Mouse (Mus musculus) Patski (cell line): ENCODE data around the gene Sidt1. TPM values are rescaled to one million over a fixed set of nuclear protein-coding genes. Genes with fewer than 3 reads are reported as not detected.
"Not testable (repeated sequence)": the region's sequence is repeated elsewhere in the genome, so short reads cannot be mapped to it uniquely, and the experiment has no call there.

Source experiments
- ATAC-seq: fragments of 100-300 bp; one replicate; pipeline ENCODE4 v1.8.0; 2021
- CTCF ChIA-PET: fragments of 350-600 bp; sonication (Branson Sonifier 250); formaldehyde crosslinking; loops from one replicate; lab custom pipeline; 2022; ENCODE audit warnings: inconsistent platforms; lab: Charles Lee
- POLR2A ChIA-PET: fragments of 350-600 bp; sonication (Branson Sonifier 250); formaldehyde crosslinking; loops from one replicate; lab custom pipeline; 2022; ENCODE audit warnings: antibody characterized with exemption, inconsistent platforms; lab: Charles Lee
- DNase-seq: peaks from one replicate; pipeline ENCODE4 v3.0.0-alpha.2; 2011; ENCODE audit warnings: low read depth, low spot score
- H3K27me3 ChIP-seq: fragments of 371-371 bp; one replicate; pipeline ENCODE4 v1.5.1; 2021
- CTCF ChIP-seq: fragments of 100-300 bp; IDR thresholded peaks from one replicate; pipeline ENCODE4 v1.5.1; 2021
- in situ Hi-C: fragments of 300-500 bp; cut with MboI; formaldehyde crosslinking; loops from 3 replicates; pipeline ENCODE4 v1.11.1; 2018; ENCODE audit warnings: low pct_unique_long_range_greater_than_20kb, mixed read lengths
- polyA plus RNA-seq: library from polyadenylated mRNA; unstranded; gene quantifications from one replicate; pipeline ENCODE4 v1.2.3, GENCODE M21; 2021

Gene Sidt1
- polyA plus RNA-seq, 1 experiment from 2014 or later, result not detected

DNA sequence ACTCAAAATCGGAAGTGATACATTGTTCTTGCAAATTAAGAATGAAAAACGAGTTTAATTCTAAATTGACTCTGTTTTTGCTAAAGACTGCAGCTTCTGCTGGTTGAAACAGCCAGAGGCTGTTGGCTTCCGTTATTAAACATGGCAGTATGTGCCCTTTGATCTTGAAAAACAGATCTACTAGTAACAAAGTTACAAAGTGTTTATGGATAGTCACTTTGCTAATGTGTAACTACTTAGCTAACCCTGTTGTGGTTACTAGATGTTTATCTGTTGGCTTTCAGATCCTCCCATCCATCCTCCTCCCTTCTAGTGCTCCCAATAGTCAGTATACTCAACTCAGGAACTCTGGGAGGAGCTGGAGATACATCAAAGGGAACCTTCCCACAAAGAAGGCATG lies 27.4 kb downstream of the Sidt1 start:
- ChIA-PET POLR2A (no interaction called here), CTCF (interaction anchor here (1.2 kb wide), 1 partner anchor 18 kb away, joined by 3 read pairs; no protein-coding TSS in a partner anchor)
- no peak for ATAC-seq
- no peak for TF ChIP-seq CTCF
- H3K27me3 ChIP-seq, result peaks cover 7% of the 10 kb centered on the region
- no peak for DNase-seq
- in situ Hi-C loops, result no loop called here

DNA sequence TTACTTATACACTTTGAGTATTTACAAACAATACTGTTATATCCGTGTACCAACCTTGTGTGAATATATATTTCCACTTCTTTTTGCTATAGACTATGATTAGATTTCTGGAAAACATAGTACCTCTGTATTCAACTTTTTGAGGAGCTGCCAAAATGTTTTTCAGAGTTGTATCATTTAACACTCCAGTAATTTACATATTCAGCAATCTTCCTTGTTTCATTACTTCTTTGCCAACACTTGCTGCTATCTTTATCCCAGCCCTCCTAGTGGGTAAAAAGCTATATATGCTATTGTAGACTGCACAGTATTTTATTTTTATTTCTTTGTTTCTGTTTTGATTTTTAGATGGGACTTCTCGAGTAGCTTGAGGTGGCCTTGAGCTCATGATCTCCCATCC lies 29.2 kb downstream of the Sidt1 start:
- in situ Hi-C loops, result no loop called here
- no peak for ATAC-seq

DNA sequence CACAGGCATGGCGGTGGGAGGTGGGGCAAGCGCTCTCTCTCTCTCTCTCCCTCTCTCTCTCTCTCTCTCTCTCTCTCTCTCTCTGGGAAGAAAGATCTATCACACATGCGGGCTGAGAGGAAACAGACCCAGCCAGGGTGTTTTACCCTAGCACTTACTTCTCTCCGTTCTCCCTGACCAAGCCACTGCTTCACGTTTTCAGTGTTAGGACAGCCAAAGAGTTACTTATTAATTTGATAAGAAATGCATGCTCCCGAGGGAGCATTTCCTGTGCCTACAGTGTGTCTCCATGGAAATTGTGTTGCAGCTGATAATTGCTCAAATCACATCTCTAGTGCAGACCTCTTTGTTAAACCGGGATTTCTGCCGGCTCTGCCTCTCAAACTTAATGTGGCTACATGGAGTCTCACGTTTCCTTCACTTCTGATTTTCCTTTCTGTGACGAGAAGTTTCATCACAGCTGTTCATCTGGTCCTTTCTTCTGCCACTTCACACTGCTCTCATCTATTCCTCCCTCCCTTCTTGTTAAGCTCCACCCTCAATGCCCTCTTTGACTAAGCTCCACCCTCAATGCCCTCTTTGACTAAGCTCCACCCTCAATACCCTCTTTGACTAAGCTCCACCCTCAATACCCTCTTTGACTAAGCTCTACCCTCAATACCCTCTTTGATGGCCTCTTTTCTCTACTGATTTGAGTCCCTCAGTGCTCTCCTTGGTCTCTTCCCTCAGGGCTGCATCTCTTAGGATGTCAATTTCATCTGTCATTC lies 30.7 kb downstream of the Sidt1 start:
- peaks cover 6% of the 10 kb centered on the region for H3K27me3 ChIP-seq
- no peak for ATAC-seq
- ChIA-PET POLR2A (no interaction called here), CTCF (no interaction called here)
- no peak for DNase-seq
- no peak for TF ChIP-seq CTCF
- in situ Hi-C loops, result no loop called here

More for the DNA sequence above, 29.2 kb downstream of the Sidt1 start:
- DNase-seq, result no peak
- POLR2A ChIA-PET, result no interaction called here
- CTCF ChIA-PET, result interaction anchor here (1.2 kb wide), 1 partner anchor 30 kb away, joined by 3 read pairs; no protein-coding TSS in a partner anchor
- TF ChIP-seq CTCF, result no peak
- H3K27me3 ChIP-seq, result peaks cover 7% of the 10 kb centered on the region

DNA sequence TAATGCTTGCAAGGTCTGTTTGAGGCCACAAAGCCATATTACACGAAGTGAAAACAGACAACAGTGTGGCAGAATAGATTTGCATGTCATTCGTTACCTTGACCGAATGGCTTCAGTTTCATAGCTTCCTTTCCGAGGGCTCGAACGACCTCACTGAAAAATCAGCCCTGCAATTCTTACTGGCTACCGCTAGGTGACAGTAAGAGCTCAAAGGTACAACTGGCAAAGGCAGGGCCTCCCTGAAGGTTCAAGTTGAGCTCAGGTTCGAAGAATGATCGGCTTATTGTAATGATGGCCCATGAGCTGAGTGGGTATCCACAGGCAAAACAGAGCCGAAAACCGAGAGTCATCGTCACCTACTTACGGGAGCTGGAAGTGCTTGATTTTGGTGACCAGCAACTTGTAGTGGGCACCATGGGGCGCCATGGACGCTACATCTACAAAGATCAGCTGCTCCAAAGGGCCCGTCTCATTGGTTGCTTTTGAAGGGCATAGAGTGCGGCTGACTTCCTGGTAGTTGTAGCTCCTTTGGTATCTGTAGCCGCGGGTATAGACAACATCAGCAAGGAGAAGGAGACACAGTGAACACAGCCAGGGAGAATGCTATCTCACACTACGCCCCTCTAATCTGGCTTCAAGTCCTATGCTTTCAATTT lies 33.4 kb downstream of the Sidt1 start:
- CTCF ChIA-PET, result interaction anchor here (1.1 to 1.3 kb wide), 2 partner anchors 11 to 12 kb away, joined by 3 read pairs; no protein-coding TSS in a partner anchor
- in situ Hi-C loops, result no loop called here
- DNase-seq (no peak), ATAC-seq (no peak)
- POLR2A ChIA-PET, result no interaction called here
- H3K27me3 ChIP-seq, result peaks cover 6% of the 10 kb centered on the region
- peak; percentile 58 for TF ChIP-seq CTCF

DNA sequence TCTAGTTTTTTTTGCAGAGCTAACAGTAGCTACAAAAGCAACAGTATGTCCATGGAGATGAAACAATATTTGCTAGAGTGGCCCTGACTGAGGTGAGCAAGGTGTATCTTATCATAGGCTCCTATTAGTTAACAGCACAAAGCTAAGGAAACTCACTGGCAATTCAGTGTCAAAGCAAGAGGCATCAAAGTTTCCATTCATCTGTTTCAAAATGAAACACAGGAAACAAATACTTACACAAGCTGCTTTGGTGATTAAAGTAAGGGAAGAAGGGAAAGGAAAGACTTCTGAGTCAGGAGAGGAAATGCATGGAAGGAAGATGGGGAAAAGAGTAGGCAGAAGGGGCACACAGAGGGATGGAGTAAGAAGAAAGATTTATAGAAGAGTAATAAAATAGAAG lies 39.0 kb downstream of the Sidt1 start:
- ATAC-seq (no peak), DNase-seq (no peak)
- TF ChIP-seq CTCF, result no peak
- ChIA-PET CTCF (no interaction called here), POLR2A (no interaction called here)
- peaks cover 6% of the 10 kb centered on the region for H3K27me3 ChIP-seq
- in situ Hi-C loops, result loop anchor here (5.0 kb wide), 1 partner anchor 33 kb away; no protein-coding TSS in a partner anchor

DNA sequence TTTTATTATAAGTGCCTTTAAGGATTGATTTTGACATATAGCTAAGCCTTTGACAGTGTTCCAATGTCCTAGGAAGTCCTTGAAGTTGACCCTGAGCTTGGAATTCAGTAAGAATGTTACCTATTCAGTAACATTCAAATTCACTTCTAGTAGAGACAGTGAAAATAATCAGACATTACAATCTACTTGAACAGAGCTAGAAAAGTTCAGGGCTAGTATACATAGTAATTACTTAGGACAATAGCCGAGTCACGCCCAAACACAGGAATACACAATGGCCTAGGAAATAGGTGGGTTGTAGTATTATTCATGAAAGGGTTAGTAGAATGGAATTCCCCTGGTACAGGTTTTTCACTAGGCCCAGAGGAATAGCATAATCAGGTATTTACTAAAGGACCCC lies 40.3 kb downstream of the Sidt1 start:
- CTCF ChIA-PET, POLR2A ChIA-PET, ATAC-seq, DNase-seq: not testable (repeated sequence)
- in situ Hi-C loops, result loop anchor here (5.0 kb wide), 1 partner anchor 35 kb away; no protein-coding TSS in a partner anchor
- H3K27me3 ChIP-seq, result peaks cover 14% of the 10 kb centered on the region

DNA sequence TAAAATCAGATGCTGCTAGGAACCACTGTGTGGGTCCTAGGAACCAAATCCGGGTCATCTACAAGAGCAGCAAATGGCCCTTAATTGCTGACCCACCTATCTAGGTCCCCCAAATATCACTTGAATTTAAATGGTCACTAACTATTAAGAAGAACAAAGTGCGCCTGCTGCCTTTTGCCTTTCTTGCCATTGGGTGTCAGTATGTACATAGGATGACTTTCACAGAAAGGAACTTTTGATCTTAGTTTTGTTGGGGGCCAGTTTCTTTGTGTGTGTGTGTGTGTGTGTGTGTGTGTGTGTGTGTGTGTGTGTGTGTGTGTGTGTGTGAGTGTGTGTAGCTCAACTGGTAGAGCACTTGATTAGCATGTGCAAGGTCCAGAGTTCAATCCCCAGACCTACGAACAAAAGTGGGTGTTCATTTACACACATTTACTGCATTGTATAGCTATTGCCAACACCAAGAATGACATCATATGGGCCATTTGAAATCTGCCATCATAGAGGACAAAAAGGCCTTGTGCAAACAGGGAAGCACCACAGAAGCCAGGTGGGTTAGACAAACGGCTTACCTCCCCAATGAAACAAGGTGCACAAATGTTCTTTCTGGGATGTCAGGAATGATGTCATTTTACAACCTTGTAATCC lies 43.9 kb downstream of the Sidt1 start:
- no peak for ATAC-seq
- no peak for DNase-seq
- no peak for TF ChIP-seq CTCF
- ChIA-PET CTCF (no interaction called here), POLR2A (no interaction called here)
- in situ Hi-C loops, result no loop called here
- peaks cover 8% of the 10 kb centered on the region for H3K27me3 ChIP-seq

DNA sequence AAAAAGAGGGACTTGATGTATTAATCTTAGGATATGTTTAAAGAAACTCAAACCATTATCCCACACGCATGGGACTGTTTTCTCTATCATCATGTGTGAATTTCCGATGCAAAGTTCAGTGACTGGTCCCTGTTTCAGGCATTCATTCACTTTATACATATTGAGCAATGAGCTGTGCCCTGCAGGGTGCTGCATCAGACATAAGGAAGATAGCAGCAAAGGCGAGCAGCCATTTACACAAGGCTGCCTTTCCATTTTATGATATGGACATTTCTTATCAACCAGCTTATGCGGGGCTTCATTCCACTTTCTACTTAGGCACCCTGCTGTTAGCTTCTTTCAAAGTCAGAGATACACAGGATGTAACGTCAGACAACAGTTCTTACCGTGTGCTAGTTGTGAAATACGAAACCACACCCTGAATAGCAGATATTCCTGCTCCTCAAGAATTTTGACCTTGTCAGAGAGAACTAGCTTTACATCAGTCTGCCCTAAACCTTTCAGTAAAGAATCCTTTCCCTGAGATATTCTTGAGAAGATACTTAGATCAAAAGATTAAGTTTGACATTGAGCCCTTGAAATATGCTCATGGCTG lies 45.5 kb downstream of the Sidt1 start:
- DNase-seq (no peak), ATAC-seq (no peak)
- in situ Hi-C loops, result no loop called here
- no peak for TF ChIP-seq CTCF
- POLR2A ChIA-PET, result no interaction called here
- H3K27me3 ChIP-seq, result peaks cover 8% of the 10 kb centered on the region
- CTCF ChIA-PET, result interaction anchor here (1.0 to 1.7 kb wide), 2 partner anchors 12 to 18 kb away, joined by 3 read pairs; no protein-coding TSS in a partner anchor

DNA sequence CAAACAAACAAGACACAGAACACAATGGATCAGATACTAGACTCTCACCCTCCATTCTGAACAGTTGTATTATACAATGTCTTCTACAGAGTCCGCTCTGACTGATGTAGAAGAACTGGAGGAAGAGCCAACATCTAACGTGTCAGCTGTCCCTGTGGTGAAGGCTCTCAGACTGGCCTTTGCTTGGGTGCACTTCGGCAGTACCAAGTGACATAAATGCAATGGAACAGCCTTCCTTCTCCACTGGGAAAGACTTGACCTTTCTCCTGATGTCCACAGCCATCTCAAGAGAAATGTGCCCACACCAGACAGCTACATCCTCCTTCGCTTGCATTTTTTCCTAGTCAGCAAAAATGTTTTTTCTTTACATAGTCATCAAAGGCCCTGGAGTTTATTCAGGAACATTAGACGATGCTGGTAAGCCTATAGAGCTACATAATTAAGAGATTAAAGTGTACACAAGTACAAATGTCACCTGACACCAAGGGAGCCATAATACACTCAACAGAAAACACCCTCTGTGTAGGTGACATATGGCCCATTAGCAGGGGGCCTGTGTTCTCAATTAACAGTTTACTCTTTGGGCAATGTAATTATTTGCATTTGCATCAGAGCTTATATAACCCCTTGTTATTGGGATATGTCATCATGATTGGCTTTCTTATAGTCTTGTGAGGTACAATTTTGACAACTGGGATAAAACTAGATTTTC lies 50.2 kb downstream of the Sidt1 start:
- DNase-seq, result no peak
- no peak for ATAC-seq
- CTCF ChIA-PET, result interaction anchor here (1.7 kb wide), 1 partner anchor 10 kb away, joined by 3 read pairs; no protein-coding TSS in a partner anchor

More for the DNA sequence above, 50.2 kb downstream of the Sidt1 start:
- POLR2A ChIA-PET, result interaction anchor here (0.5 kb wide), 1 partner anchor 117 kb away, joined by 4 read pairs; no protein-coding TSS in a partner anchor
- in situ Hi-C loops, result no loop called here
- H3K27me3 ChIP-seq, result no peaks in the 10 kb centered on the region
- no peak for TF ChIP-seq CTCF
